Mouse (Mus musculus): Measurements from ENCODE around the gene Ppil4. TPM values are rescaled to one million over a fixed set of nuclear protein-coding genes. Genes with fewer than 3 reads are reported as not detected.

Ppil4 gene
- total and polyA plus RNA-seq, 2 experiments from 2014 or later: 13.7 to 24.9 TPM

DNA sequence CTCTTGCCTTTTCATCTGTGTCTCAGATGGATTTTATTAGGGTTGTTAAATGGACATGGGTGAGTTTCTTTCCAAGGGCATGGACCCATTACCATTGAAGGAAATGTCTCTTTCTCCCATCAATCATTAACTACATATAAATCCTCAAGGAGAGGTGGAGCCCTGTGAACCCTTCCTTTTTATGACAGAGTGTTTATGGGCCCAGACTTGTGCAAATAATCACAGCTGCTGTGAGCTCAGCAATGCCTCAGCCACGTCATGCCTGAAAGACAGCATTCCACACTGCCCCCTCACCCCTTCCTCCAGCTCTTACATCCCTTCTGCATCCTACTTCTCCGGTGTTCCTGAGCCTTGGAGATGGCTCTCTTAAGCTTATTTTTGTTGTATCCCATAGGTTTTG lies 5.4 kb upstream of the Ppil4 start:
- Histone ChIP-seq H3K9me3 (replicated peaks; ENCODE audit: control insufficient read depth, low read length) (no peaks in the 10 kb centered on the region), H3K27ac (ENCODE audit: low read depth) (no peak overlapping the region), H3K4me1 (ENCODE audit: control insufficient read depth, insufficient read depth) (0 out of 2 replicates have a peak, but pooled peaks cover 4% of the 10 kb centered on the region), H3K27me3 (ENCODE audit: control insufficient read depth, insufficient read depth, low read length) (no peaks in the 10 kb centered on the region), H3K36me3 (replicated peaks; ENCODE audit: control insufficient read depth, insufficient read depth, low read length) (peaks cover 10% of the 10 kb centered on the region; the same call in 1 of the 2 replicates), H3K4me3 (ENCODE audit: low read depth, low read length) (no peak overlapping the region), H3K4me2 (ENCODE audit: low read depth, low read length) (no peak overlapping the region), H3K9ac (replicated peaks; ENCODE audit: low read depth, low read length) (no peak overlapping the region)
- DNase-seq (ENCODE audit: low spot score): no peak
- ATAC-seq (ENCODE audit: insufficient read depth, low read depth): no peak
- no peak for TF ChIP-seq EP300 (IDR thresholded peaks at IDR 0.05; ENCODE audit: low read depth)
- TF ChIP-seq CTCF (IDR thresholded peaks at IDR 0.05; ENCODE audit: low read depth): no peak
- WGBS: 54% methylated on average over 2 of the region's 2 CpGs

DNA sequence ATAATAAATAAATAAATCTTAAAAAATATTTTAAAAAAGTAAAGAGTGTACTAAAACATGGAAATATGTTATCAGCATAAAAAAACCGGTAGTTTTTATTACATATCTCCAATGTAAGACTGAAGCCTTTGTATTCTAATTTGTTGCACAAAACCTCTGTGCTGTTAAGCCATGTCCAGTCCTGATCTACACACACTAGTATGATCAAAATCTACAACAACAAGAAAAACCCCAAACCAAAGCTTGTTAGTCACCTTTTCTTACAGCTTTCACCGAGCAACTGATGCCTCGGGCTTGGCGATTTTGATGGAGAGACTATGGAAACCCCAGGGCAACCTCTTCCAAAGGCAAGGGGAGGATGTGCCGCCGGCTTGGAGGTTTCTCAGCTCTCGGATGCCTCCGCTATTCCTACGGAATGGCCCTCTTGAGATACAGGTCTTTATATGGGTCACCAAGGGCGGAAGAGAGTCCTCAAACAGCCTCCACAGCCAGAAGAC lies 389 bp upstream of the Ppil4 start:
- TF ChIP-seq CTCF (IDR thresholded peaks at IDR 0.05; ENCODE audit: low read depth) (no peak), EP300 (IDR thresholded peaks at IDR 0.05; ENCODE audit: low read depth) (no peak)
- peak overlapping the region; percentile 68 for H3K4me2 ChIP-seq (ENCODE audit: low read depth, low read length)
- 1% methylated on average over 10 of the region's 10 CpGs for WGBS
- H3K9ac ChIP-seq (replicated peaks; ENCODE audit: low read depth, low read length): peak overlapping the region; percentile 83
- no peak for DNase-seq (ENCODE audit: low spot score)
- H3K27me3 ChIP-seq (ENCODE audit: control insufficient read depth, insufficient read depth, low read length): no peaks in the 10 kb centered on the region
- H3K36me3 ChIP-seq (replicated peaks; ENCODE audit: control insufficient read depth, insufficient read depth, low read length): peaks cover 22% of the 10 kb centered on the region
- H3K9me3 ChIP-seq (replicated peaks; ENCODE audit: control insufficient read depth, low read length): no peaks in the 10 kb centered on the region
- H3K4me3 ChIP-seq (ENCODE audit: low read depth, low read length): peak overlapping the region; percentile 70
- H3K4me1 ChIP-seq (ENCODE audit: control insufficient read depth, insufficient read depth): peaks cover 10% of the 10 kb centered on the region
- H3K27ac ChIP-seq (ENCODE audit: low read depth): peak overlapping the region; percentile 68
- peak; percentile 39 for ATAC-seq (ENCODE audit: insufficient read depth, low read depth)

DNA sequence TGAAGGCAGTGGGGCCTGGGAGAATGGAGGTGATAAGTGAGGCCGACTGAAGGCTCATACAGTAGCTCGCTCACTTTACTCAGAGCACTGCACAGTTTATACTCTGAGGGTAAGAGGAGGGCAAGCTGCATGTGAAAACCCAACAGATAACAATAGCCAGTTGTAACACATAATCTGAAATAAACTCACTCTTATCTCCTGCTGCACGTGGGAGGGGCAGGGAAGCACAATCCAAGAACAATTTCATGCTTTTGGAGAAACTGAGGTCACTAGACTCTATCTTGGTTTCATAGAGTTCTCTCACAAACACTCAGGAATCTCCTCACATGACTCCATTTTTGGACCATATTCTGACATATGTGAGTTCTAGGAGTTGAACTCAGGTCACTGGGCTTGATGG lies 8.6 kb downstream of the Ppil4 start:
- H3K27ac ChIP-seq (ENCODE audit: low read depth): no peak overlapping the region
- H3K4me3 ChIP-seq (ENCODE audit: low read depth, low read length): no peak overlapping the region
- DNase-seq (ENCODE audit: low spot score): no peak
- peaks cover 89% of the 10 kb centered on the region for H3K36me3 ChIP-seq (replicated peaks; ENCODE audit: control insufficient read depth, insufficient read depth, low read length)
- no peak for ATAC-seq (ENCODE audit: insufficient read depth, low read depth)
- no peak overlapping the region for H3K4me2 ChIP-seq (ENCODE audit: low read depth, low read length)
- no peaks in the 10 kb centered on the region for H3K4me1 ChIP-seq (ENCODE audit: control insufficient read depth, insufficient read depth)
- TF ChIP-seq CTCF (IDR thresholded peaks at IDR 0.05; ENCODE audit: low read depth): no peak
- no peak for TF ChIP-seq EP300 (IDR thresholded peaks at IDR 0.05; ENCODE audit: low read depth)
- no peak overlapping the region for H3K9ac ChIP-seq (replicated peaks; ENCODE audit: low read depth, low read length)
- no peaks in the 10 kb centered on the region for H3K9me3 ChIP-seq (replicated peaks; ENCODE audit: control insufficient read depth, low read length)
- 67% methylated on average over 3 of the region's 3 CpGs for WGBS
- H3K27me3 ChIP-seq (ENCODE audit: control insufficient read depth, insufficient read depth, low read length): no peaks in the 10 kb centered on the region

DNA sequence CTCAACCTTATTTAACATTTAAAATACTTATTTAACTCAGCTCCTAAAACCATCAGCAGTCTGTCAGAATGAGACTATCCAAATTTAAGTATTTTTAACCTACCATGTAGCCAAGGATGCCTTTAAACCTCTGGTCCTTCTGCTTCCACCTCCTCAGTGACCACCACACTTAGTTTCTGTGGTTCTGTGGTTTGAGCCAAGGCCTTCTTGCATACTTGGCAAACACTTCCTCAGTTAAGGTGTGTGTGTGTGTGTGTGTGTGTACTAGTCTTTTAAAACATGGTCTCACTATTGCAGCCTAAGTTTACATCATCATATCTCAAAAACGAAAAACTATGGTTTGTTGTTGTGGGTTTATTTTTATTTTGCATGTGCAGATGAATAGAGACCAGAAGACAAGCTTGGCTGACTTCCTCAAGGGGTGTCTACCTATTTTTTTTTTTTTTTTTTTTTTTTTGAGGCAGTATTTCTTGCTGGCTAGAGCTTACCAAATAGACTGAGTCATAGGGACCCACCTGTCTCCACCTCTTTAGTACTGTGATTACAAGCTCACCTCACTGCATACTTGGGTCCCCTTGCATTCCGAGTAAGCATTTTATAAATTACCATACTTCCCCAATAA lies 9.9 kb downstream of the Ppil4 start:
- Histone ChIP-seq H3K4me2 (ENCODE audit: low read depth, low read length) (no peak overlapping the region), H3K27me3 (ENCODE audit: control insufficient read depth, insufficient read depth, low read length) (no peaks in the 10 kb centered on the region), H3K4me3 (ENCODE audit: low read depth, low read length) (no peak overlapping the region), H3K4me1 (ENCODE audit: control insufficient read depth, insufficient read depth) (no peaks in the 10 kb centered on the region), H3K36me3 (replicated peaks; ENCODE audit: control insufficient read depth, insufficient read depth, low read length) (peaks cover 84% of the 10 kb centered on the region), H3K9ac (replicated peaks; ENCODE audit: low read depth, low read length) (no peak overlapping the region), H3K9me3 (replicated peaks; ENCODE audit: control insufficient read depth, low read length) (no peaks in the 10 kb centered on the region), H3K27ac (ENCODE audit: low read depth) (no peak overlapping the region)
- ATAC-seq (ENCODE audit: insufficient read depth, low read depth): no peak
- DNase-seq (ENCODE audit: low spot score): no peak
- TF ChIP-seq CTCF (IDR thresholded peaks at IDR 0.05; ENCODE audit: low read depth): no peak
- TF ChIP-seq EP300 (IDR thresholded peaks at IDR 0.05; ENCODE audit: low read depth): no peak
- 87% methylated on average over 2 of the region's 2 CpGs for WGBS

DNA sequence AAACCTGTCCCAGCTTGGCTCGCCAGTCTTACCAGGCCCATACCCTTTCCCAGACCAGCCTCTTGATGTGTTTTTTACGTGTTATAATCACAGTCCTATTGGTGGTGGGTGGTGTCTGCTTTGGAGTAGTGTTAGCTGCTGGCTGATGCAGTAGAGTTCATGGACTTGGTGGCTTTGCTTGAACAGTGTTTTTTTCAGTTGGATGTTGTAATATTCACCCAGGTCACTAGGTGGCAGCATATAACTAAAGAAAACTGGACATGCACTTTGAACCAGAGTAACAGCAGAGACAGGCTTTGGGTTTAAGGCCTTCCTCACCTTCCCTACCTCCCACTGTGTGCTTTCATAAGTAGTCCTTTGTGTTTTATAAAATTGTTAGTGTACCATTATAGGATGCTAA lies 17.2 kb downstream of the Ppil4 start:
- ATAC-seq (ENCODE audit: insufficient read depth, low read depth) (peak; percentile 49; the same call in 1 of the 2 replicates), DNase-seq (ENCODE audit: low spot score) (peak; percentile 67)
- Histone ChIP-seq H3K36me3 (replicated peaks; ENCODE audit: control insufficient read depth, insufficient read depth, low read length) (peaks cover 76% of the 10 kb centered on the region), H3K9ac (replicated peaks; ENCODE audit: low read depth, low read length) (no peak overlapping the region), H3K4me1 (ENCODE audit: control insufficient read depth, insufficient read depth) (no peaks in the 10 kb centered on the region), H3K27me3 (ENCODE audit: control insufficient read depth, insufficient read depth, low read length) (no peaks in the 10 kb centered on the region), H3K4me3 (ENCODE audit: low read depth, low read length) (no peak overlapping the region), H3K27ac (ENCODE audit: low read depth) (no peak overlapping the region), H3K4me2 (ENCODE audit: low read depth, low read length) (no peak overlapping the region), H3K9me3 (replicated peaks; ENCODE audit: control insufficient read depth, low read length) (no peaks in the 10 kb centered on the region)
- 55% methylated on average over 2 of the region's 2 CpGs for WGBS
- TF ChIP-seq EP300 (IDR thresholded peaks at IDR 0.05; ENCODE audit: low read depth): no peak
- peak; percentile 74 for TF ChIP-seq CTCF (IDR thresholded peaks at IDR 0.05; ENCODE audit: low read depth)

DNA sequence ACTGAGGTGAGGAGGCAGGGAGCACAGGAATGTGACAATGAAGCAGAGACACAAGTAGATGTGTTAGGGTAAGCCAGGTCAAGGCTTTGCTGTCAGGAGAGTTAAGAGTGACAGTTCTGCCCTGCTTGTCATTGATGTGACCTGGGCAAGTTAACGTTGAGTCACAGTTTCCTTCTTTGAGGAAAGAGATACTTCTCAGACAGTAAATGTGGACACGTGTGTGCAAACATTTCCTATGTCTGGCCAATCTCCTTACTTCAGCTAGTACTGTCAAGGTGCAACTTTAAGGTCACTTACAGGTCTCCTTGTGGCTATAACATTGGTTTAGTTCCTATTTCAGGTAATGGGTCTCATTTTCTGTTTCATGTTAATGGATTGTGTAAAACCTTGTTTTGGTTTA lies 23.8 kb downstream of the Ppil4 start:
- no peak for ATAC-seq (ENCODE audit: insufficient read depth, low read depth)
- Histone ChIP-seq H3K27me3 (ENCODE audit: control insufficient read depth, insufficient read depth, low read length) (no peaks in the 10 kb centered on the region), H3K9me3 (replicated peaks; ENCODE audit: control insufficient read depth, low read length) (no peaks in the 10 kb centered on the region), H3K4me1 (ENCODE audit: control insufficient read depth, insufficient read depth) (no peaks in the 10 kb centered on the region), H3K4me2 (ENCODE audit: low read depth, low read length) (no peak overlapping the region), H3K4me3 (ENCODE audit: low read depth, low read length) (no peak overlapping the region), H3K9ac (replicated peaks; ENCODE audit: low read depth, low read length) (no peak overlapping the region), H3K36me3 (replicated peaks; ENCODE audit: control insufficient read depth, insufficient read depth, low read length) (peaks cover 64% of the 10 kb centered on the region), H3K27ac (ENCODE audit: low read depth) (no peak overlapping the region)
- WGBS: 49% methylated on average over 2 of the region's 2 CpGs
- TF ChIP-seq CTCF (IDR thresholded peaks at IDR 0.05; ENCODE audit: low read depth) (no peak), EP300 (IDR thresholded peaks at IDR 0.05; ENCODE audit: low read depth) (no peak)
- no peak for DNase-seq (ENCODE audit: low spot score)

Data from heart, postnatal 0 days (tissue).